Mouse (Mus musculus) urinary bladder, postnatal 36 days (tissue): ENCODE data around the gene Zfp664.

Source experiments
- DNase-seq, 2 experiments: peaks; one replicate each; pipeline ENCODE4 v3.0.0; 2022; ENCODE audit warnings: low spot score in 2 of 2, mixed read lengths in 1 of 2

Zfp664 gene

GRCm38 (mm10) chr5:124872033-124872432, 9.5 kb downstream of the Zfp664 start:
- peak; percentile 23 to 43 for DNase-seq

- no peak for DNase-seq
These were observed 10.6 kb downstream of the Zfp664 start for GRCm38 (mm10) chr5:124873096-124873495.

GRCm38 (mm10) chr5:124873890-124874601, 11.6 kb downstream of the Zfp664 start:
- DNase-seq: no peak

GRCm38 (mm10) chr5:124879251-124879650, 16.8 kb downstream of the Zfp664 start:
- no peak for DNase-seq

GRCm38 (mm10) chr5:124879801-124880200, 17.3 kb downstream of the Zfp664 start:
- DNase-seq: no peak

- no peak for DNase-seq
These were observed 21.4 kb downstream of the Zfp664 start for GRCm38 (mm10) chr5:124883877-124884276.

GRCm38 (mm10) chr5:124888661-124889060, 26.2 kb downstream of the Zfp664 start:
- DNase-seq: no peak

- no peak for DNase-seq
These were observed 29.5 kb downstream of the Zfp664 start for GRCm38 (mm10) chr5:124891921-124892370.

- no peak for DNase-seq
These were observed 33.6 kb downstream of the Zfp664 start for GRCm38 (mm10) chr5:124896135-124896534.

- DNase-seq: peak; percentile 70 to 85
These were observed 37.6 kb downstream of the Zfp664 start for GRCm38 (mm10) chr5:124899945-124900631.

- DNase-seq: no peak
These were observed 38.4 kb downstream of the Zfp664 start for GRCm38 (mm10) chr5:124900738-124901490.

GRCm38 (mm10) chr5:124901675-124902074, 39.2 kb downstream of the Zfp664 start:
- no peak for DNase-seq

- DNase-seq: no peak
These were observed 39.7 kb downstream of the Zfp664 start for GRCm38 (mm10) chr5:124902195-124902594.

- no peak for DNase-seq
These were observed 41.4 kb downstream of the Zfp664 start for GRCm38 (mm10) chr5:124903852-124904251.

- DNase-seq: no peak
These were observed 44.4 kb downstream of the Zfp664 start for GRCm38 (mm10) chr5:124906890-124907289.

GRCm38 (mm10) chr5:124908860-124909259, 46.4 kb downstream of the Zfp664 start:
- peak; percentile 62 to 79 for DNase-seq

GRCm38 (mm10) chr5:124912276-124912675, 49.8 kb downstream of the Zfp664 start:
- DNase-seq: no peak

GRCm38 (mm10) chr5:124912946-124913933, 50.7 kb downstream of the Zfp664 start:
- no peak for DNase-seq

- DNase-seq: no peak
These were observed 57.3 kb downstream of the Zfp664 start for GRCm38 (mm10) chr5:124919798-124920197.

- DNase-seq: no peak
These were observed 58.9 kb downstream of the Zfp664 start for GRCm38 (mm10) chr5:124921410-124921809.
